Mouse (Mus musculus) kidney, adult 2 months (tissue): Measurements from ENCODE around the gene Cabp2. TPM values are rescaled to one million over a fixed set of nuclear protein-coding genes. Genes with fewer than 3 reads are reported as not detected.
A peak's percentile ranks its signal among the peaks of the same experiment; 100 is the strongest.

Experiments used
- DNase-seq: peaks from one replicate; pipeline ENCODE4 v3.0.0; 2021
- H3K27ac ChIP-seq: fragments of 200-500 bp; 2 replicates; pipeline ENCODE4 v1.5.1; 2012; ENCODE audit warnings: low read depth, low read length, control low read depth, inconsistent platforms; ENCODE audit not compliant: insufficient read depth
- H3K27me3 ChIP-seq: fragments of 200-500 bp; replicated peaks from 2 replicates; pipeline ENCODE4 v1.6.1; 2012; ENCODE audit warnings: mild to moderate bottlenecking, moderate library complexity, low read length, inconsistent platforms; ENCODE audit not compliant: control insufficient read depth, insufficient read depth
- H3K36me3 ChIP-seq: fragments of 200-500 bp; 2 replicates; pipeline ENCODE4 v1.6.1; 2012; ENCODE audit warnings: mild to moderate bottlenecking, moderate library complexity, low read length, inconsistent platforms; ENCODE audit not compliant: control insufficient read depth, insufficient read depth
- H3K4me1 ChIP-seq: fragments of 200-500 bp; 2 replicates; pipeline ENCODE4 v1.6.1; 2011; ENCODE audit warnings: low read length; ENCODE audit not compliant: control insufficient read depth, insufficient read depth
- H3K4me3 ChIP-seq: fragments of 200-500 bp; 2 replicates; pipeline ENCODE4 v1.5.1; 2011; ENCODE audit warnings: mild to moderate bottlenecking, low read depth, low read length, control low read depth; ENCODE audit not compliant: insufficient read depth
- CTCF ChIP-seq: fragments of 200-500 bp; conservative IDR thresholded peaks from 2 replicates; pipeline ENCODE4 v1.5.1; 2011; ENCODE audit warnings: low read depth, mild to moderate bottlenecking, control low read depth, low read length, moderate library complexity, mixed read lengths; ENCODE audit not compliant: insufficient read depth, insufficient read length
- POLR2A ChIP-seq: fragments of 200-500 bp; IDR thresholded peaks from one replicate; pipeline ENCODE4 v1.6.1; 2011; ENCODE audit warnings: low read depth, low read length, control low read depth
- WGBS: fragments of 180-500 bp; shearing (Covaris S2); methylation state at CpG from one replicate; pipeline ENCODE4 v1.1.7; 2018; 5-methylcytosine and 5-hydroxymethylcytosine counted together
- polyA plus RNA-seq: library from polyadenylated mRNA; depleted of rRNA; stranded (reverse); fragments of >200 nt; gene quantifications from 2 replicates; pipeline ENCODE4 v1.2.3, GENCODE M21; 2012

Gene Cabp2
- polyA plus RNA-seq, 1 experiment = 0.66 TPM

GRCm38 (mm10) chr19:4072706-4073424 is 8.5 kb upstream of the Cabp2 start:
- H3K4me1 ChIP-seq = peaks cover 30% of the 10 kb centered on the region
- DNase-seq = peak; percentile 77
- WGBS = 64% methylated on average over 6 of the region's 6 CpGs
- no peaks in the 10 kb centered on the region for H3K27me3 ChIP-seq
- H3K36me3 ChIP-seq = no peaks in the 10 kb centered on the region
- TF ChIP-seq CTCF (no peak), POLR2A (no peak)
- peak overlapping the region; percentile 94 for H3K27ac ChIP-seq
- H3K4me3 ChIP-seq = no peak overlapping the region

DNA sequence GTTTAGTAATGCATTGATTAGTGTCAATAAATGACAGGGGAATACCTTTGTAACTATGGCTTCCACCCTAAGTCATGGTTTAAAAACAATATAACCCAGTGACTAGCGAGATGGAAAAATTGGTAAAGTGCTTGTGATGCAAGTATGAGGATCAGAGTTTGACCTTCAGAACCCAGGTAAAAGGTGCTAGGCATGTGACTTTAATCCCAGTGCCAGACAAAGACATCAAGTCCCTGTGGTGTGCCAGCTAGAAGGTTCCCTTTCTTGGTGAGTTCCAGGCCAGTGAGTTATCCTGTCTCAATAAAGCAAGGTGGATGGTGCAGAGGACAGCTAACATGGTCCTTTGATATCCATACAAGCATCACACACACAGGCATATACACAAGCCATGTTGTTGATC is 5.8 kb upstream of the Cabp2 start:
- TF ChIP-seq POLR2A (no peak), CTCF (no peak)
- no peaks in the 10 kb centered on the region for H3K36me3 ChIP-seq
- peak; percentile 90 for DNase-seq
- no peaks in the 10 kb centered on the region for H3K27me3 ChIP-seq
- no peak overlapping the region for H3K4me3 ChIP-seq
- peaks cover 18% of the 10 kb centered on the region for H3K4me1 ChIP-seq
- H3K27ac ChIP-seq = peak overlapping the region; percentile 78
- 50% methylated on average over 1 of the region's 1 CpGs for WGBS

DNA sequence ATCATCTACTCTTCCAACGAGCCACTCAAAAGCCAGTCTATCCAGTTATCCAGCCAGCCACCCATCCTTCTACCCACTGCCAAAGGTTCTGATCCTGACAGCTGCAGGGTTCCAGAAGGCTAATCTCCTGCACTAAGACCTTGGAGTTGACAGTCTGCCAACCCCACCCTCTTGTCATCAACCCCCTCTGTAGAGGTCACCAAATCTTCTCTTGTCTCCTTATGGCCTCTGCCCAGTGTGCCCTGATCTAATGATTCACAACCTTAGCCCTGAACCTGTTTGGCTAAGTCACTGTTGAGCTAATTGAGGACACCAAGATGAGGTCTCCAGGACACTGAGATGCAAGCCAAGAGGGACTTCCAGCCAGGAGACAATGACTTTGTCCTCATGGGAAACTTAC is 1.8 kb upstream of the Cabp2 start:
- 74% methylated on average over 1 of the region's 1 CpGs for WGBS
- no peak for TF ChIP-seq CTCF
- TF ChIP-seq POLR2A = no peak

DNA sequence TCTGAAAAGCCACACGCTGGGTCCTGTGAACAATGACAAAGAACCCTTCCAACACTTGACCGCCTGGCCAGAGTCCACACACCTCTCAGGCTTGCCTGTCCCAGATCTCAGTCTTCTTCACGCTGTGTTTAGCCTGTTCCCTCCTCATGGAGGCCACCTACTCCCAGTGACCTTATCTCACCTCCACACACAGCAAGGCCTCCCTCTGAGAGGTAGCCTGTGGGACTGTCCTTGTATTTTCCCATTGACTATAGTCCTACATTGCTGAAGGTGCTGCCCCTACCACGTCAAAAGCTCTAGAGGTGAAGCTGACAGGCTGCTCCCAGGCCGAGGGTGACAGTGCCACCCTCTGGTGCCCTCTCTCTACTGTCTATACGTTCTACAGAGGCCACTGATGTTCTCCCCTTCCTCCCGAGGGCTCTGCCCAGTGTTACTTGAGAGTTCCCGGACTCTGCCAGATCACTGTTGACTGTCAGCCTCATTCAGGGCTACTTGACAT is 818 bp upstream of the Cabp2 start:
- no peaks in the 10 kb centered on the region for H3K36me3 ChIP-seq
- no peak overlapping the region for H3K4me3 ChIP-seq
- H3K27me3 ChIP-seq = no peaks in the 10 kb centered on the region
- TF ChIP-seq CTCF (peak; percentile 45; the same call in 1 of the 2 replicates), POLR2A (no peak)
- peaks cover 5% of the 10 kb centered on the region for H3K4me1 ChIP-seq
- peak; percentile 71 for DNase-seq
- no peak overlapping the region for H3K27ac ChIP-seq
- 53% methylated on average over 8 of the region's 8 CpGs for WGBS

More for the DNA sequence above, 1.8 kb upstream of the Cabp2 start:
- Histone ChIP-seq H3K4me1 (peaks cover 5% of the 10 kb centered on the region), H3K27ac (no peak overlapping the region; the same call in 1 of the 2 replicates), H3K4me3 (no peak overlapping the region), H3K27me3 (no peaks in the 10 kb centered on the region), H3K36me3 (no peaks in the 10 kb centered on the region)
- peak; percentile 49 for DNase-seq

DNA sequence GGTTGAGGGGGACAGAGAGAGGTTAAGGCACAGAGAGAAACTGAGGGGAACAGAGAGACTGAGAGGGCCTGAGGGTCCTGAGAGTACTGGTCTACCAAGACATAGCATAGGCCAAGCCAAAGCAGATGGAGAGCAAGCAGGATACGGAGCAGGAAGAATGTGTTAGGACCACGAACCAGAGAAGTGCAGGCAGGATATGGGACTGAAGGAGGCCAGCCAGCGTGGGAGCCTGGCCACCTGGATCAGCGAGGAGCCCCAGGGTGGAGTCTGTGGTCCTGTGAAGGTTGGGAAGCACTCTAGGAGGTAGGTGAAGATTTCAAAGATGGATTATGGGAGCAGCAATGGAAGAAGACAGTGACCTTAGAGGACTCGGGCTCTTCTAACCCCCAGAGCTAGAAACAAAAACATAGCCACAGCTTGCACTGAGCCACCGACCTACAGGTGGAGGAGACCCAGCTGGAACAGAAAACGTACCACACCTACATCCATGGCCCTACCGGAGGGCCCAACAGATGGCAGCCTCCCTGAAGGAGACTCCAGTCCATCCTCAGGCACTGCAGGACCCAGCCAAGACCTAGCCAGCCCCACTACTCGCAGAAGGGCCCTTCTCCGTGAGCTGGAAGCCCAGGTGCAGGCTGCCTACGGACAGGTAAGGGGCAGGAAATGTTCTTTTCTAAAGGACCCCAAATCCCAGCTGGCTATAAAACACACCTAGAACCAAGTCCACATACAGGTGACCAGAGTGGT is 1.0 kb downstream of the Cabp2 start:
- Histone ChIP-seq H3K4me1 (no peaks in the 10 kb centered on the region; the same call in 1 of the 2 replicates), H3K36me3 (no peaks in the 10 kb centered on the region), H3K27me3 (no peaks in the 10 kb centered on the region), H3K27ac (no peak overlapping the region), H3K4me3 (no peak overlapping the region)
- DNase-seq = no peak
- TF ChIP-seq POLR2A (no peak), CTCF (no peak)
- 90% methylated on average over 11 of the region's 11 CpGs for WGBS

GRCm38 (mm10) chr19:4083316-4083715 is 1.9 kb downstream of the Cabp2 start:
- Histone ChIP-seq H3K4me3 (no peak overlapping the region), H3K36me3 (no peaks in the 10 kb centered on the region), H3K27ac (no peak overlapping the region), H3K27me3 (no peaks in the 10 kb centered on the region), H3K4me1 (no peaks in the 10 kb centered on the region; the same call in 1 of the 2 replicates)
- DNase-seq = no peak
- TF ChIP-seq POLR2A = no peak
- no peak for TF ChIP-seq CTCF
- WGBS = 89% methylated on average over 7 of the region's 7 CpGs

- no peak for DNase-seq
- TF ChIP-seq POLR2A (no peak), CTCF (no peak)
- H3K4me3 ChIP-seq = no peak overlapping the region
- 63% methylated on average over 8 of the region's 8 CpGs for WGBS
- H3K4me1 ChIP-seq = no peaks in the 10 kb centered on the region; the same call in 1 of the 2 replicates
- H3K27ac ChIP-seq = no peak overlapping the region
- H3K27me3 ChIP-seq = no peaks in the 10 kb centered on the region
- H3K36me3 ChIP-seq = no peaks in the 10 kb centered on the region
These were observed 2.4 kb downstream of the Cabp2 start for GRCm38 (mm10) chr19:4083826-4084225.
